Mouse (Mus musculus): ENCODE data around the gene Ston2. TPM values are rescaled to one million over a fixed set of nuclear protein-coding genes. Genes with fewer than 3 reads are reported as not detected.
A peak's percentile ranks its signal among the peaks of the same experiment; 100 is the strongest.

Ston2 gene
- polyA plus RNA-seq, 1 experiment from 2014 or later: 14.2 TPM

- Histone ChIP-seq H3K36me3 (replicated peaks) (peaks cover 6% of the 10 kb centered on the region), H3K27me3 (no peaks in the 10 kb centered on the region), H3K9ac (no peak overlapping the region), H3K4me2 (no peak overlapping the region), H3K27ac (no peak overlapping the region), H3K4me3 (replicated peaks) (no peak overlapping the region), H3K4me1 (peaks cover 25% of the 10 kb centered on the region), H3K9me3 (no peaks in the 10 kb centered on the region)
- 81% methylated on average over 3 of the region's 3 CpGs for WGBS
- no peak for ATAC-seq (ENCODE audit: low FRiP score)
Observed at GRCm38 (mm10) chr12:91638351-91638750, 149.8 kb downstream of the Ston2 start.

GRCm38 (mm10) chr12:91637136-91637909 lies 150.9 kb downstream of the Ston2 start:
- 0 out of 2 replicates have a peak, but pooled peaks cover 3% of the 10 kb centered on the region for H3K9me3 ChIP-seq
- peaks cover 9% of the 10 kb centered on the region for H3K36me3 ChIP-seq (replicated peaks)
- peaks cover 15% of the 10 kb centered on the region for H3K4me1 ChIP-seq
- no peak overlapping the region for H3K9ac ChIP-seq
- no peak overlapping the region for H3K4me3 ChIP-seq (replicated peaks)
- H3K4me2 ChIP-seq: no peak overlapping the region
- 75% methylated on average over 12 of the region's 12 CpGs for WGBS
- H3K27ac ChIP-seq: no peak overlapping the region
- ATAC-seq (ENCODE audit: low FRiP score): no peak
- H3K27me3 ChIP-seq: no peaks in the 10 kb centered on the region

GRCm38 (mm10) chr12:91626482-91626881 lies 161.7 kb downstream of the Ston2 start:
- H3K27ac ChIP-seq: no peak overlapping the region
- no peak for ATAC-seq (ENCODE audit: low FRiP score)
- no peak overlapping the region for H3K4me3 ChIP-seq (replicated peaks)
- no peak overlapping the region for H3K4me2 ChIP-seq
- H3K36me3 ChIP-seq (replicated peaks): no peaks in the 10 kb centered on the region
- no peaks in the 10 kb centered on the region for H3K4me1 ChIP-seq
- H3K27me3 ChIP-seq: no peaks in the 10 kb centered on the region
- H3K9ac ChIP-seq: no peak overlapping the region
- H3K9me3 ChIP-seq: no peaks in the 10 kb centered on the region
- WGBS: 81% methylated on average over 5 of the region's 5 CpGs

- no peak for ATAC-seq (ENCODE audit: low FRiP score)
- Histone ChIP-seq H3K4me2 (no peak overlapping the region), H3K27ac (no peak overlapping the region), H3K4me3 (replicated peaks) (no peak overlapping the region), H3K9me3 (no peaks in the 10 kb centered on the region), H3K27me3 (no peaks in the 10 kb centered on the region), H3K9ac (no peak overlapping the region), H3K4me1 (no peaks in the 10 kb centered on the region), H3K36me3 (replicated peaks) (no peaks in the 10 kb centered on the region)
- WGBS: 83% methylated on average over 1 of the region's 1 CpGs
Observed at GRCm38 (mm10) chr12:91625013-91625412, 163.2 kb downstream of the Ston2 start.

- Histone ChIP-seq H3K4me1 (0 out of 2 replicates have a peak, but pooled peaks cover 4% of the 10 kb centered on the region), H3K9me3 (no peaks in the 10 kb centered on the region), H3K27me3 (no peaks in the 10 kb centered on the region), H3K27ac (no peak overlapping the region), H3K4me2 (no peak overlapping the region), H3K36me3 (replicated peaks) (no peaks in the 10 kb centered on the region), H3K9ac (no peak overlapping the region), H3K4me3 (replicated peaks) (no peak overlapping the region)
- no peak for ATAC-seq (ENCODE audit: low FRiP score)
- WGBS: 88% methylated on average over 5 of the region's 5 CpGs
Observed at GRCm38 (mm10) chr12:91609425-91609824, 178.8 kb downstream of the Ston2 start.

GRCm38 (mm10) chr12:91607678-91608077 lies 180.5 kb downstream of the Ston2 start:
- no peak overlapping the region for H3K4me3 ChIP-seq (replicated peaks)
- H3K36me3 ChIP-seq (replicated peaks): no peaks in the 10 kb centered on the region
- H3K27me3 ChIP-seq: no peaks in the 10 kb centered on the region
- H3K4me1 ChIP-seq: 0 out of 2 replicates have a peak, but pooled peaks cover 4% of the 10 kb centered on the region
- no peak for ATAC-seq (ENCODE audit: low FRiP score)
- H3K27ac ChIP-seq: no peak overlapping the region
- H3K4me2 ChIP-seq: no peak overlapping the region
- WGBS: 48% methylated on average over 7 of the region's 7 CpGs
- H3K9ac ChIP-seq: no peak overlapping the region
- H3K9me3 ChIP-seq: no peaks in the 10 kb centered on the region

- H3K36me3 ChIP-seq (replicated peaks): no peaks in the 10 kb centered on the region
- ATAC-seq (ENCODE audit: low FRiP score): no peak
- 91% methylated on average over 13 of the region's 13 CpGs for WGBS
Observed at GRCm38 (mm10) chr12:91606651-91607050, 181.5 kb downstream of the Ston2 start.

GRCm38 (mm10) chr12:91604600-91604999 lies 183.6 kb downstream of the Ston2 start:
- no peak overlapping the region for H3K4me2 ChIP-seq
- H3K9ac ChIP-seq: no peak overlapping the region
- no peak for ATAC-seq (ENCODE audit: low FRiP score)
- 71% methylated on average over 6 of the region's 6 CpGs for whole genome bisulfite sequencing
- H3K9me3 ChIP-seq: no peaks in the 10 kb centered on the region
- H3K4me3 ChIP-seq (replicated peaks): no peak overlapping the region
- no peaks in the 10 kb centered on the region for H3K36me3 ChIP-seq (replicated peaks)
- H3K4me1 ChIP-seq: 0 out of 2 replicates have a peak, but pooled peaks cover 4% of the 10 kb centered on the region
- no peak overlapping the region for H3K27ac ChIP-seq
- no peaks in the 10 kb centered on the region for H3K27me3 ChIP-seq

More at GRCm38 (mm10) chr12:91606651-91607050, 181.5 kb downstream of the Ston2 start:
- H3K27ac ChIP-seq: no peak overlapping the region
- H3K9me3 ChIP-seq: no peaks in the 10 kb centered on the region
- H3K4me1 ChIP-seq: 0 out of 2 replicates have a peak, but pooled peaks cover 4% of the 10 kb centered on the region
- no peak overlapping the region for H3K9ac ChIP-seq
- H3K4me3 ChIP-seq (replicated peaks): no peak overlapping the region
- H3K27me3 ChIP-seq: no peaks in the 10 kb centered on the region
- H3K4me2 ChIP-seq: no peak overlapping the region

GRCm38 (mm10) chr12:91592128-91592527 lies 196.1 kb downstream of the Ston2 start:
- WGBS: 94% methylated on average over 3 of the region's 3 CpGs

GRCm38 (mm10) chr12:91591191-91591590 lies 197.0 kb downstream of the Ston2 start:
- Histone ChIP-seq H3K4me3 (replicated peaks) (peak overlapping the region; percentile 95), H3K9me3 (no peaks in the 10 kb centered on the region), H3K4me1 (peaks cover 16% of the 10 kb centered on the region), H3K4me2 (peak overlapping the region; percentile 66), H3K36me3 (replicated peaks) (no peaks in the 10 kb centered on the region), H3K9ac (peak overlapping the region; percentile 74; the same call in 1 of the 2 replicates), H3K27ac (peak overlapping the region; percentile 100; the same call in 1 of the 2 replicates), H3K27me3 (no peaks in the 10 kb centered on the region)
- ATAC-seq (ENCODE audit: low FRiP score): no peak
- WGBS: 55% methylated on average over 1 of the region's 1 CpGs

More at GRCm38 (mm10) chr12:91592128-91592527, 196.1 kb downstream of the Ston2 start:
- H3K27me3 ChIP-seq: no peaks in the 10 kb centered on the region
- no peak overlapping the region for H3K4me2 ChIP-seq
- ATAC-seq (ENCODE audit: low FRiP score): no peak
- H3K9ac ChIP-seq: no peak overlapping the region
- H3K36me3 ChIP-seq (replicated peaks): no peaks in the 10 kb centered on the region
- no peaks in the 10 kb centered on the region for H3K9me3 ChIP-seq
- H3K4me1 ChIP-seq: peaks cover 12% of the 10 kb centered on the region
- no peak overlapping the region for H3K27ac ChIP-seq
- no peak overlapping the region for H3K4me3 ChIP-seq (replicated peaks)

GRCm38 (mm10) chr12:91590716-91591115 lies 197.5 kb downstream of the Ston2 start:
- Histone ChIP-seq H3K4me1 (peaks cover 16% of the 10 kb centered on the region), H3K9ac (peak overlapping the region; percentile 74), H3K36me3 (replicated peaks) (peaks cover 3% of the 10 kb centered on the region), H3K27me3 (no peaks in the 10 kb centered on the region), H3K4me3 (replicated peaks) (peak overlapping the region; percentile 95), H3K4me2 (peak overlapping the region; percentile 66), H3K27ac (peak overlapping the region; percentile 100), H3K9me3 (no peaks in the 10 kb centered on the region)
- WGBS: 31% methylated on average over 6 of the region's 6 CpGs
- no peak for ATAC-seq (ENCODE audit: low FRiP score)

- peak; percentile 87 for ATAC-seq (ENCODE audit: low FRiP score)
- Histone ChIP-seq H3K27ac (peak within 1 kb of the TSS; percentile 100), H3K4me2 (peak within 1 kb of the TSS; percentile 66), H3K36me3 (replicated peaks) (peaks cover 9% of the 10 kb centered on the region), H3K4me3 (replicated peaks) (peak within 1 kb of the TSS; percentile 95), H3K9ac (peak within 1 kb of the TSS; percentile 100), H3K27me3 (no peaks in the 10 kb centered on the region), H3K4me1 (peaks cover 16% of the 10 kb centered on the region), H3K9me3 (no peaks in the 10 kb centered on the region)
- WGBS: under 1% methylated on average over 59 of the region's 99 CpGs
Observed at GRCm38 (mm10) chr12:91589847-91590690, 198.1 kb downstream of the Ston2 start, which contains the start of gene Gtf2a1. Gtf2a1 (minus strand) TSS chr12:91590487.
